Mouse (Mus musculus) forebrain, embryonic 10.5 days (tissue): ENCODE measurements around the gene Rfx4. TPM values are rescaled to one million over a fixed set of nuclear protein-coding genes. Genes with fewer than 3 reads are reported as not detected.

ENCODE experiments used
- DNase-seq: peaks from one replicate; pipeline ENCODE4 v3.0.0-alpha.2; 2017; ENCODE audit warnings: low spot score; ENCODE audit errors: extremely low spot score
- H3K27ac ChIP-seq: fragments of 300-500 bp; sonication (generic); 2 replicates; pipeline ENCODE4 v1.5.1; 2016; ENCODE audit warnings: mild to moderate bottlenecking
- H3K27me3 ChIP-seq: fragments of 300-500 bp; sonication (generic); 2 replicates; pipeline ENCODE4 v1.6.1; 2016; ENCODE audit warnings: mild to moderate bottlenecking; ENCODE audit not compliant: poor library complexity, severe bottlenecking
- H3K36me3 ChIP-seq: fragments of 300-500 bp; sonication (generic); replicated peaks from 2 replicates; pipeline ENCODE4 v1.6.1; 2016; ENCODE audit warnings: mild to moderate bottlenecking, moderate library complexity
- H3K4me1 ChIP-seq: fragments of 300-500 bp; sonication (generic); 2 replicates; pipeline ENCODE4 v1.6.1; 2016
- H3K4me3 ChIP-seq: fragments of 300-500 bp; sonication (generic); 2 replicates; pipeline ENCODE4 v1.5.1; 2016; ENCODE audit warnings: mild to moderate bottlenecking, moderate library complexity
- H3K9me3 ChIP-seq: fragments of 300-500 bp; sonication (generic); 2 replicates; pipeline ENCODE4 v1.6.1; 2016; ENCODE audit warnings: mild to moderate bottlenecking, moderate library complexity
- WGBS: fragments of 180-500 bp; shearing (Covaris S2); methylation state at CpG from one replicate; pipeline ENCODE4 v1.1.7; 2016; 5-methylcytosine and 5-hydroxymethylcytosine counted together
- polyA plus RNA-seq: library from polyadenylated mRNA; unstranded; fragments of >200 nt; fragmentation: Nextera tagmentation; extraction: Ambion mirVana; gene quantifications from 2 replicates; pipeline ENCODE4 v1.2.1, GENCODE M21; 2016

The Rfx4 gene
- polyA plus RNA-seq, 1 experiment from 2014 or later: 26.1 TPM

DNA sequence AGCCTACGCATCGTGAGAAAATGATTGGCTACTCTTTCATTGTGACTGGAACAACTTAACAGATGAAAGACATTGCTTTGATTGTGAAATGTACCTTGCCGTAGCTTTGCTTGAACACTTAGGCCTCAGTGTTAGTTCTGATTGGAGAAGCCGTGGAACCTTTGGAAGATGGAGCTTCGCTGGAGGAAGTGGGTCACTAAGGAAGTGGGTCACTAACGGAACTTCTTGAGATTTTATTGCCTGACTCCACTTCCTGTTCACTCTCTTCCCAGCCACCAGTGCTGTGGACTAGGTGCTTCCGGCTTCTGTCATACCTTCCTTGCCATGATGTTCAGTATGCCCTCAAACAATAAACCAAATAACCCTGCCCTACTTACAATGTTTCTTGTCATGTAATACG lies 73.1 kb downstream of the Rfx4 start:
- Histone ChIP-seq H3K4me1 (peaks cover 41% of the 10 kb centered on the region), H3K36me3 (peaks cover 62% of the 10 kb centered on the region), H3K27ac (no peak overlapping the region), H3K4me3 (no peak overlapping the region), H3K27me3 (peaks cover 25% of the 10 kb centered on the region), H3K9me3 (no peaks in the 10 kb centered on the region; the same call in 1 of the 2 replicates)
- no peak for DNase-seq
- WGBS: 90% methylated on average over 8 of the region's 8 CpGs

DNA sequence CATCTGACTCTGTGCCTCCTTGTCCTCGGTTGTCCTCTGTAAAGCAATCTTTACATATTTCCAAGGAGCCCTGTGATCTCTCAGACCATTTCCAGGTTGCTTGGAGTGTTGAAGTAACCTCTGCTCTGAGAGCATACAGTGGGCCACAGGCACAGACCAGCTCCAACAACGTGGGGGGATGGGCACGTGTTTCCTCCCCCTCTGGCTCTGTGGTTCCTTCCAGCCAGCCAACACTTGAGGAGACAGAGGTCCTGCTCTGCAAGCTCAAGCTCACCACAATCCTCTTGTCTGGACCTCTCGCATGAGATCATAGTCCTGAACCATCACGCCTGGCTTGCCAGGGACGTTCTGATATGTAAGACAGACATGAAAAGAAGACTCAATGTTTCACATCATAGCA lies 79.7 kb downstream of the Rfx4 start:
- Histone ChIP-seq H3K4me3 (no peak overlapping the region), H3K9me3 (no peaks in the 10 kb centered on the region), H3K36me3 (peaks cover 64% of the 10 kb centered on the region), H3K27me3 (no peaks in the 10 kb centered on the region), H3K4me1 (peaks cover 18% of the 10 kb centered on the region), H3K27ac (no peak overlapping the region)
- DNase-seq: no peak
- WGBS: 74% methylated on average over 6 of the region's 6 CpGs

DNA sequence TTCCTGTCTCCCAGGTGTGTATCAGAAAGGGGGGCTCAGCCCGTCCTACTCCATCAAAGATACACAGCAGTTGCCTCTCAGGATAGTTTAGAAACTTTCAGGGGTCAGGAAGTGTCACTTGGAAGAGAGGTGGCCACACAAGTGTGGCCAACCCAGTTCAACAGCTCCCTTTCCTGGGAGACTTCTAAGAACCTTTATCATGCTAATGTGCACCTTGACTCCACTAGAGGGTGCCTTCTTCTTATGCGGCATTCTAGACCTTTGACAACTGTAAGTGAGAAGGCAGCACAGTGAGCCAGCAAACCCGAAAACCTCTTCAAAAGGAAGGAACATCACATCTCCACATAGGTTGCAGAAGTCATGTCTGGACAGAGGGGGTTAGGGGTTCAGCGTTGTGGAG lies 80.2 kb downstream of the Rfx4 start:
- Histone ChIP-seq H3K27me3 (no peaks in the 10 kb centered on the region), H3K4me3 (no peak overlapping the region), H3K9me3 (no peaks in the 10 kb centered on the region), H3K27ac (no peak overlapping the region), H3K36me3 (peaks cover 70% of the 10 kb centered on the region), H3K4me1 (peaks cover 14% of the 10 kb centered on the region)
- WGBS: 46% methylated on average over 4 of the region's 4 CpGs
- DNase-seq: no peak

DNA sequence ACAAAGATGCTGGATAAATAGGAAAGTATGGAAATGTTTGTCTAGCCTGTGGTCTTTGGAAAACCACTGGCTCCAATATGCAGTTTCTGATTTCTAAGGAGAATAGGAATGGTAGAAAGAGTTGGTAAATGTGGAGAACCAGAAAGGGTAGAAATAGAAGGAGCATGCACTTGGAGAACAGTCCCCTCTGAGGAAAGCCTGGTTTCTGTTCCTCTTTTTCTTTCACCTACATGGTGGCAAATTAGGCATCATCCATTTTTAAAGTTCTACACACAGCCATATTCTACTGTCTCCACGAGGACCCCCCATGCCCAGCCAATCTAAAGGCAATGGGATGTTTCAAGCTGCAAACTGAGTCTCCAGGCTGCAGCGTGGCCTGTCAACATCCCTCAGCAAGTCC lies 81.5 kb downstream of the Rfx4 start:
- no peak overlapping the region for H3K27ac ChIP-seq
- H3K27me3 ChIP-seq: no peaks in the 10 kb centered on the region
- H3K4me1 ChIP-seq: peaks cover 14% of the 10 kb centered on the region
- DNase-seq: no peak
- no peaks in the 10 kb centered on the region for H3K9me3 ChIP-seq
- H3K4me3 ChIP-seq: no peak overlapping the region
- 92% methylated on average over 2 of the region's 2 CpGs for WGBS
- H3K36me3 ChIP-seq: peaks cover 81% of the 10 kb centered on the region

DNA sequence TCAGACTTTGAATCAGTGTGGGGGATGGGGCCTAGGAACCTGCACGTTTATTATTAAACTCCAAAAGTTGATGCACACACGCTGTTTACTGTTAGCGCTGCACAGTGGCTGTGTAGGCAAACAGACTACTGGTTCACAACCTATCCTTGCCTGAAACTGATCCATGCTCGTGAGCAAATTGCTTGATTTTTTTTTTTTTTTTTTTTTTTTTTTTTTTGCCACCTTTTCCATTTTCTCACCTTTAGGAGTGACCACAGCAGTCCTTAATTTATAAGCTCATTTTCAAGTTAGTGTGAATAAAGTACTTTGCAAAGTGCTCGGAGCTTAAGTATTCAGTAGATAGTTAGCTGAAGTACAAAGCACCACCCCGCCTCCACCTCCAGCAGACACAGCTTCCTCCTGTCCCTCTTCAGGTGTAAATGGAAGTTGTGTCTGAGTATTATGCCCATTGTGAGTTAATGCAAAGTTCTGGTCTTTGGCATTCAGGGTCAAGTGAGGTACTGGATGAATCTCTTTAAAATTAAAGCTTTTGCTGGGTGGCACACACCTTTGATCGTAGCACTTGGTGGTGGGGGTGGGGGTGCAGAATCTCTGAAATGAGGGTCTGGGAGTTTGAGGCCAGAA lies 83.1 kb downstream of the Rfx4 start:
- H3K27me3 ChIP-seq: no peaks in the 10 kb centered on the region
- DNase-seq: no peak
- peaks cover 14% of the 10 kb centered on the region for H3K4me1 ChIP-seq
- H3K27ac ChIP-seq: no peak overlapping the region
- H3K4me3 ChIP-seq: no peak overlapping the region
- WGBS: 70% methylated on average over 7 of the region's 7 CpGs
- H3K9me3 ChIP-seq: no peaks in the 10 kb centered on the region
- peaks cover 69% of the 10 kb centered on the region for H3K36me3 ChIP-seq

DNA sequence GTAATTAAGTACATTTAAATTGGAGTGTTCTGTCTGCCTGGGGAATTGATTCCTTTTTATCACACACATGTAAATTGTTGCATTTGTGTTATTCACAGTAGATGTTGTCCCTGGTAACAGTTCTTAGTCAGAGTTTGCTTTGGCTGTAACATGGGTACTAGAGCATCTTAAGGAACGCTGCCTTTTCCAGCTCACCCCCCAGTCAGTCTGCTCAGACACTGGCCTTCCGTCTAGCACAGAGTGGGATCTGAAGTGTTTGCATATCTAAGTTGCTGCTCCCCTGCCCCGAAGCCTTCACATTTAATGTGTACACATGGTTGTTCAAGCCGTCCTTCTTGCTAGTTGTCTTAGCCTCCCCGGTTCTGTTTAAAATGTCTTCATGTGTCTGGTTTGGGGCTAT lies 90.8 kb downstream of the Rfx4 start:
- H3K9me3 ChIP-seq: no peaks in the 10 kb centered on the region
- H3K36me3 ChIP-seq: peaks cover 59% of the 10 kb centered on the region
- no peak overlapping the region for H3K27ac ChIP-seq
- WGBS: 89% methylated on average over 5 of the region's 5 CpGs
- no peak overlapping the region for H3K4me3 ChIP-seq
- H3K4me1 ChIP-seq: peaks cover 2% of the 10 kb centered on the region
- H3K27me3 ChIP-seq: 0 out of 2 replicates have a peak, but pooled peaks cover 3% of the 10 kb centered on the region
- DNase-seq: no peak

DNA sequence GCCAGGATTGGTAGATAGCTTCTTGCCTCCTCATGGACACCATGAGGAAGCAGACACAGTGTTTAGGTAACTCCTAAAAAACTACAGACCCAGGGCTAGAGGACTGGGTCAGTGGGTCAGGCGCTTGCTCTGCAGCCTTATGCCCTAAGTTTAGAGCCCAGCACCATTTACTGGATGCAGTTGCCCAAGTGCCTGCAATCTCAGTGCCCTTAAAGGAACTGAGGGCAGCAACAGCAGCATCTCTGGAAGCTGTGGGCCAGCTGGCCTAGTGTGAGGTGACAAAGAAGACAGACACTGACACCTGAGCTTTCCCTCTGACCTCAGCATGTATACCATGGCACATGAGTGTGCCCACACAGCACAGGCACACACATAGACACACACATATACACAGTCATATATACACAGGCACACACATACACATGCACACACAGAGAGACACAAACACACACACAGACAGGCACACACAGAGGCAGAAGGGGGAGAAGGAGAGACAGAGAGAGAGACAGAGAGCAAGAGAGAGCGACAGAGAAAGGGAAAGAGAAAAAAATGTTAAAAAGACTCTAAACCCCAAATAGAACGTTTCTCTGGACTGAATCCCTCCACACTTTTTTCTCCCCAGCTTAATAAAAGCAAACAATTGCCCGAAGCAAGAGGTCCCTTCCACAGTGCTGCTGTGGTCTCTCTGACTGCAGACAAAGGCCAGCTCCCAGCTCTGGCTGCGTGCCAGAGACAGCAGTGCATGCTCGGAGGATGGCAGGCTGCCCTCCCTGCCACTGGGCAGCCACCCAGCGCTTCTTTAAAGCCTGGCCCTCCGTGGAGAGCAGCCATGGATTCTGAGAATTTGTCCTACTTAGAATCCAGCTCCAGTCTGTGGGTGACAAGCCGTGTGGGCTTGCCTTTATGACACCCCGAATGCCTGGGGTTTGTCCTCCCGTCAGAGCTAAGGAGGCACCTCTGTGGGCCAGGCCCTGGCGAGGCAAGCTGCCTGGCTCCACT lies 96.4 kb downstream of the Rfx4 start:
- Histone ChIP-seq H3K9me3 (no peaks in the 10 kb centered on the region; the same call in 1 of the 2 replicates), H3K27me3 (peaks cover 42% of the 10 kb centered on the region), H3K27ac (peak overlapping the region; percentile 75), H3K36me3 (peaks cover 79% of the 10 kb centered on the region), H3K4me1 (peaks cover 36% of the 10 kb centered on the region), H3K4me3 (no peak overlapping the region)
- no peak for DNase-seq
- whole genome bisulfite sequencing: 81% methylated on average over 12 of the region's 12 CpGs

DNA sequence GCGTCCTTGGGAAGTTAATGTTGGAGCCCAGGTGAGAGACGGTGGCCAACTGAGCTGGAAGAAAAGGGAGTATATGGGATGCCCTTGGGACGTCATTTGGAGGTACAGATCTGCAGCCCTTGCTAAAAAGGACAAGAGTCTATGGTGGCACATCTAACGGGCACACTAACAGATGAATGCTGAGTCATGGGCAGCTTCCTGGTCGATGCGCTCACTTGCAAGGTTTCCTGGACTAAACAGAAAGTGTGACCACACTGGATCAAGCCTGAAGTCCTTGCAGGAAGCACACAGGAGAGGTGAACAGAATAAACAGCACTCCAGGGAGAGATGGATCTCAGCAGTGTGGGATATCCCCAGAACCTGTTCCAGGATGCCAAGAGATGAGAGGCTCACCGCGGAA lies 98.2 kb downstream of the Rfx4 start:
- Histone ChIP-seq H3K36me3 (peaks cover 68% of the 10 kb centered on the region), H3K9me3 (no peaks in the 10 kb centered on the region; the same call in 1 of the 2 replicates), H3K4me1 (peaks cover 54% of the 10 kb centered on the region), H3K27me3 (peaks cover 53% of the 10 kb centered on the region), H3K27ac (0 out of 2 replicates have a peak overlapping the region, but pooled peaks have one; percentile 25), H3K4me3 (no peak overlapping the region)
- 95% methylated on average over 8 of the region's 8 CpGs for WGBS
- DNase-seq: no peak

DNA sequence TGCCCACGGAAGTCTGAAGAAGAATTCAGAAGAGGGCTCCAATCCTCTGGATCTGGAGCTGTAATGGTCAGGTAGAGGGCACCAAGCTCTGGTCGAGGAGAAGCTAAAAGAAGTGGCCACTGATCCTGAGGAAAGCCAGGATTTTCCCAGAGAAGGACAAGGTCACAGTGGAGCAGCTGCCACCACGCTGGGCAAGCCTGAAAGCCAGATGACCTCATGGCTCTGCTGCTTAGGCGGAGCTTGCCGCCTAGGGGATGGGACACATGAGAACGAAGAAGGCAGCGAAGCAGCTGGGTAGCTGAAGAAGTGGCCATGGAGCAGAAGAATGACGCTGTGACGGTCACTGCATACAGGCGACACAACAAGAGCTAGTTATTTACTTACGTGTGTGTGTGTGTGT lies 99.6 kb downstream of the Rfx4 start:
- DNase-seq: no peak
- H3K9me3 ChIP-seq: no peaks in the 10 kb centered on the region; the same call in 1 of the 2 replicates
- 81% methylated on average over 11 of the region's 11 CpGs for WGBS
- peaks cover 57% of the 10 kb centered on the region for H3K27me3 ChIP-seq
- H3K36me3 ChIP-seq: peaks cover 56% of the 10 kb centered on the region
- H3K4me1 ChIP-seq: peaks cover 68% of the 10 kb centered on the region
- H3K27ac ChIP-seq: 0 out of 2 replicates have a peak overlapping the region, but pooled peaks have one; percentile 1
- H3K4me3 ChIP-seq: no peak overlapping the region

DNA sequence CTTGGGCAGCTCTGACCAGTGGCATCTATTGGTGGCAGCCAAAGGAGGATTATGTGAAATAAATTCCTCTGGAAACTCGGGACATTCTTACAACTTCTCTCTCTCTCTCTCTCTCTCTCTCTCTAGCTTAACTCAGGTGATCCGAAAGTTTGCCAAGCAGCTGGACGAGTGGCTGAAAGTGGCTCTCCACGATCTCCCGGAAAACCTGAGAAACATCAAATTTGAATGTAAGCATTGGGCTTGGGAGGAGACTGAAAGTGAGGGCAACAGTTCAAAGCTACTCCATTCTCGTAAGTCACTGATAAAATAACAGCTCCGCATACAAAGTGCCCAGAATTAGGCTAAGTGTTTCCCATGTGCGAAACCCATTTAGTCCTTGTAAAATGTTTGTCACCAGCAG lies 102.5 kb downstream of the Rfx4 start:
- WGBS: 47% methylated on average over 8 of the region's 8 CpGs
- Histone ChIP-seq H3K27me3 (peaks cover 71% of the 10 kb centered on the region), H3K4me3 (no peak overlapping the region; the same call in 1 of the 2 replicates), H3K27ac (peak overlapping the region; percentile 81), H3K9me3 (no peaks in the 10 kb centered on the region; the same call in 1 of the 2 replicates), H3K4me1 (peaks cover 69% of the 10 kb centered on the region), H3K36me3 (peaks cover 57% of the 10 kb centered on the region)
- no peak for DNase-seq

DNA sequence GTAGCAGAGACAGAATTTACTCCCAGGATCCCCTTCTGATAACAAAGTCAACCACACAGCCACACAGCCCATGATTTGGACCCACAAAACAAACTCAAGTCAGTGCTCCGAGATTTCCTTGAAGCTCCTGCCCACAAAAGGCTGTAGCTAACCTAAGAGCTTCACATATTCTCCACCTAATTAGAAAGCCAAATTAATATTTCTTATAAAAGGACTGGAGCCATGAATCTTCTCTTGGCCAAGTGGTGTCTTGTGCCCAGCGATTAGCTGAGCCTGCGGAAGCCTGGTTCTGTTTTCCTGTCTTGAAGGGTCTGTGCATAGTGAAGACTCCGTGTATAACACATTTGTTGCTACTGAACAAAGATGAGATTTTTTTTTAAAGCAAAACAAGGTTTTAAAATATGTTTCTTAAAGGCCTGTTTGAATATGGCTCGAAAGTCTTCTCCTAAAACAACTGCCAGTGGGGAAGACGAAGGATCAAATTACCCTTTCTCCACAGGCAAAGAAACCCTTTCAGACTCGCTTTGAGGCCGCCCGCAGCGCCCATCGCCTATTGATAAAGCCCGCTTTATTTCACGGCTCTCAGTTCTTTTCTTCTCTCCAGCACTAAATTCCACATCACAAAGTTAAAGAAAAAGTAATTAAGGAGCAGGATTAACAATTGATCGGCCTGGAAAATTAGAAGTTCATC lies 103.1 kb downstream of the Rfx4 start:
- peak overlapping the region; percentile 19; the same call in 1 of the 2 replicates for H3K4me3 ChIP-seq
- 5% methylated on average over 14 of the region's 14 CpGs for WGBS
- H3K27ac ChIP-seq: peak overlapping the region; percentile 81
- no peaks in the 10 kb centered on the region; the same call in 1 of the 2 replicates for H3K9me3 ChIP-seq
- peak; percentile 77 for DNase-seq
- H3K27me3 ChIP-seq: peaks cover 71% of the 10 kb centered on the region
- H3K4me1 ChIP-seq: peaks cover 71% of the 10 kb centered on the region
- H3K36me3 ChIP-seq: peaks cover 57% of the 10 kb centered on the region

DNA sequence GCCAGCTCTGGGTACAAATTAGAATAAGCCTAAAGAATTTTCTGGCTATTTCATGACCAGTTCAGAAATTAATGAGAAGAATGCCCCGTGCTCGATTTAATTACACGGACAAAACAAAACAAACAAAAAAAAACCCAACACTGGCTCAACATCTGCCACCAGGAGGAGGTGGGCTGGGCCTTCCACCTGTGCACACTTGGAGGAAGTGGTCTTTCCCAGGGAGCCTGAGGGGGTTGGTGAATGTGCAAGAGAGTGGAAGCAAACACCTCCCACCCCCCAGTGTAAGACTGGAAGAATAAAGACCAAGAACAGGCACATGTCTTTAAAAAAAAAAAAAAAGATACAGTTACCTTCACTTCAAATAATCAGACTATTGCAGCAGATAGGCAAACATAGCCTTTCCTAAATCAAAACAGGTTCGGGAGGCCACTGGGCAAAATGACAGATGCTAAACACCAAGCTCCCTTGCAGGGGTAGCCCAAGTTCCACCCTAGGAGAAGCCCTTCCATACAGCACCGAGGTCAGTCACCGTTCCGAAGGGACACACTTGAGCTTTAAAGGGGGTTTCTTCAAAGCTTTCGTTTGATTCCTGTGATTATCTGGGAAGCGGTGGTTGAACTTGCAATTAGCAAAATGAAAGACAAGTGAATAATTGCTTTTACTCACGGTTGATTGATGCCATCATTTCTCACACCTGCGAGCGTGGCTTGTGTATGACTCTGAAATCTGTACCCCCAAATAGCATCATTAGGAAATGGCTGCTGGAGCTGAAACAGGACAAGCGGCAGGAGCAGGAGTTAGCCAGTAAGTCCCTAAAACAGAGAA lies 103.9 kb downstream of the Rfx4 start:
- peak overlapping the region; percentile 81 for H3K27ac ChIP-seq
- H3K4me1 ChIP-seq: peaks cover 72% of the 10 kb centered on the region
- DNase-seq: peak; percentile 52
- no peaks in the 10 kb centered on the region; the same call in 1 of the 2 replicates for H3K9me3 ChIP-seq
- WGBS: 15% methylated on average over 13 of the region's 13 CpGs
- H3K27me3 ChIP-seq: peaks cover 77% of the 10 kb centered on the region
- peaks cover 58% of the 10 kb centered on the region for H3K36me3 ChIP-seq
- peak overlapping the region; percentile 19; the same call in 1 of the 2 replicates for H3K4me3 ChIP-seq
